Mouse (Mus musculus) regulatory T cell (primary cell): ENCODE measurements around the gene Panx2.

Experiments
- in situ Hi-C: fragments of 300-600 bp; cut with MboI, MseI; formaldehyde crosslinking; loops from one replicate; pipeline ENCODE4 v1.15.1; 2025; ENCODE audit warnings: high pct_unique_total_duplicates

Gene Panx2

GRCm38 (mm10) chr15:89059161-89059931 is at the start of gene Panx2:
Gene Panx2, plus strand, starts transcription at chr15:89059734.
- in situ Hi-C loops: no loop called here

GRCm38 (mm10) chr15:89016722-89017121 is 42.8 kb upstream of the Panx2 start:
- in situ Hi-C loops: no loop called here

GRCm38 (mm10) chr15:89020085-89020484 is 39.4 kb upstream of the Panx2 start:
- in situ Hi-C loops: no loop called here

GRCm38 (mm10) chr15:89020492-89020891 is 39.0 kb upstream of the Panx2 start:
- in situ Hi-C loops: no loop called here

- in situ Hi-C loops: no loop called here
Measured at GRCm38 (mm10) chr15:89044381-89044780, 15.2 kb upstream of the Panx2 start.

- in situ Hi-C loops: no loop called here
Measured at GRCm38 (mm10) chr15:89046356-89046755, 13.2 kb upstream of the Panx2 start.

- in situ Hi-C loops: no loop called here
Measured at GRCm38 (mm10) chr15:89054666-89055065, 4.9 kb upstream of the Panx2 start.

- in situ Hi-C loops: no loop called here
Measured at GRCm38 (mm10) chr15:89058736-89059135, 798 bp upstream of the Panx2 start.

- in situ Hi-C loops: no loop called here
Measured at GRCm38 (mm10) chr15:89060032-89060681, 623 bp downstream of the Panx2 start.

GRCm38 (mm10) chr15:89060811-89061460 is 1.4 kb downstream of the Panx2 start:
- in situ Hi-C loops: no loop called here

- in situ Hi-C loops: no loop called here
Measured at GRCm38 (mm10) chr15:89061761-89062517, 2.4 kb downstream of the Panx2 start.

GRCm38 (mm10) chr15:89062518-89062910 is 3.0 kb downstream of the Panx2 start:
- in situ Hi-C loops: no loop called here

GRCm38 (mm10) chr15:89063001-89063400 is 3.5 kb downstream of the Panx2 start:
- in situ Hi-C loops: no loop called here

- in situ Hi-C loops: no loop called here
Measured at GRCm38 (mm10) chr15:89063536-89063935, 4.0 kb downstream of the Panx2 start.

GRCm38 (mm10) chr15:89064891-89065290 is 5.4 kb downstream of the Panx2 start:
- in situ Hi-C loops: no loop called here

- in situ Hi-C loops: no loop called here
Measured at GRCm38 (mm10) chr15:89067609-89068008, 8.1 kb downstream of the Panx2 start.

- in situ Hi-C loops: no loop called here
Measured at GRCm38 (mm10) chr15:89068226-89068625, 8.7 kb downstream of the Panx2 start.

GRCm38 (mm10) chr15:89069336-89069840 is 9.9 kb downstream of the Panx2 start:
- in situ Hi-C loops: no loop called here

GRCm38 (mm10) chr15:89070606-89071005 is 11.1 kb downstream of the Panx2 start:
- in situ Hi-C loops: no loop called here

GRCm38 (mm10) chr15:89073993-89074603 is 14.6 kb downstream of the Panx2 start:
- in situ Hi-C loops: no loop called here
